Mouse (Mus musculus) liver, adult 2 months (tissue): ENCODE measurements at regions not wholly inside any gene's neighbourhood (a gene's known extent, or its start where the extent isn't known, plus 50 kb on each side); places are given as distances from the start of the nearest gene placed in this dataset.

Experiments used
- CTCF ChIP-seq: fragments of 200-500 bp; IDR thresholded peaks from 2 replicates; pipeline ENCODE4 v1.5.1; 2011; ENCODE audit warnings: low read depth, low read length, control low read depth
- POLR2A ChIP-seq: fragments of 200-500 bp; IDR thresholded peaks from 2 replicates; pipeline ENCODE4 v1.6.1; 2011; ENCODE audit warnings: low read length, control low read depth; ENCODE audit not compliant: insufficient read depth; ENCODE audit errors: extremely low read depth

- no peak for TF ChIP-seq CTCF
- no peak for TF ChIP-seq POLR2A
Observed at GRCm38 (mm10) chr10:111855496-111855895, 117.0 kb upstream of the Krr1 start.
